Mouse (Mus musculus): ENCODE data around the gene Acads.
A peak's percentile ranks its signal among the peaks of the same experiment; 100 is the strongest.
"Not testable (repeated sequence)": the region's sequence is repeated elsewhere in the genome, so short reads cannot be mapped to it uniquely, and the experiment has no call there.

Gene Acads

DNA sequence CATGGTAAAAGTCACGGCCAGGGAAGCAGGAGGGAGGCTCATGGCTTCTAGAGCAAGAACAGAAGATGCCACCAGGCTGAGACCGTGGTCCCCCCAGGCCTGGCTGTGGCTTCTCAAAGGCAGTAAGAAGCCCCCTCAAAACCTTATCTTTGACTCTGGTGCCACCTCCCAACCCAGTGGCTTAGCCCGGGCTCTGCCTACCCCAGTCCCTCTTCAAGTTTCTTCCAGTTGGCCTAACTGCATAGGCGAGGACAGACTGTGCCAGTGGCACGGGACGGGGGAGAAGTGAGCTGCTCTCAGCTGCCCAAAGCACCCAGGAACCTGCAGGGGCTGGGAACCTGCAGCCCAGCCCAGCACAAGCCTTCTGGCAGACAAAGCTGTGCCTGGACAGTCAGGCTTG, 5.5 kb upstream of the Acads start:
- DNase-seq = no peak

DNA sequence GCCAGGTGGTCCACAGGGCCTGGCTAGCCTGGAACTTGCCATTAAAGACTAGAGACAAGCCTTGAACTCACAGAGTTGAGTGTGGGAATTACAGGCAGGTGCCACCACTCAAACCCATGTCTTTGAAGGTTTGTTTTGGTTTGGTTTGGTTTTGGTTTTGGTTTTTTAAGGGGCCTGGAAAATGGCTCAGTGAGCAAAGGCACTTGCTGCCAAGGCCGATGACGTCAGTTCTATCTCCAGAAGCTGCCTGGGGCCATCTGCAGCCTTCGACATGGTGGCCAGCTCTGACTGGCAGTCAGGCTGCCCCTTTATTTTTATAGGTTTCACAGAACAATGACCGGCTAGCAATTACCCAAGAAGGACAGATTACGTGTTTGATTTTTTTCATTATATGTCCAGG, 1.8 kb upstream of the Acads start:
- peak; percentile 62 to 68 for DNase-seq

DNA sequence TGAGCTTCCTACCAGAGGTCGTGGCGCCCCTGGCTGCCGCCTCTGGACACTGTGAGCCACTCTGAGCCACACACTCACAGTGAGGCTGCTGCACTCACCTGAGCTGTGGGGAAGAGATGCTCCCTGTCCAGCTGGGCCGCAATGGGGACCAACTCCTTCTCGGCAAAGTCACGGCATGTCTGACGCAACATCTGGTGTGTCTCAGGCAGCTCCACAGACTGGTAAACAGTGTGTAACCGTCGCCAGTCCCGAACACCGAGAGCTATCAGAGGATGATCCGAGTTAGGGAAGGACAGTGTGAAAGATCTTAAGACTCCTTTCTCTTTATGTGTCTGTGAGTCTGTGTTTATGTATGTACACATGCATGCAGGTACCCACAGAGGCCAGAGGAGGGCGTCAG, 1.7 kb downstream of the Acads start:
- no peak for DNase-seq

DNA sequence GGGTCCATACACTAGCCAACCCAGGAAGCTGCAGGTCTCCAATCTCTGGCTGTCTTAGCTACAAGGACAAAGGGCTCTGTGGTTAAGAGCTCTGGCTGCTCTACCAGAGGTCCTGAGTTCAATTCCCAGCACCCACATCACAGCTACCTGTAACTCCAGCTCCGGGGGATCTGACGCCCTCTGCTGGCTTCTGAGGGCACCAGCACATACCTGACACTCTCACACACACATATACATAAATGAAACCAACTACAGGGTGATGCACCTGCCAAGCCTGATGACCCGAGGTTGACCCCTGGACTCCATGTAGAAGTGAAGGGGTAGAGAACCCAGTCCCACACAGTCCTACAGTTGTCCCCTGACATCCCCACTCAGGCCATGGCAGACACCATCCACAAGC, 2.7 kb downstream of the Acads start:
- no peak for DNase-seq

DNA sequence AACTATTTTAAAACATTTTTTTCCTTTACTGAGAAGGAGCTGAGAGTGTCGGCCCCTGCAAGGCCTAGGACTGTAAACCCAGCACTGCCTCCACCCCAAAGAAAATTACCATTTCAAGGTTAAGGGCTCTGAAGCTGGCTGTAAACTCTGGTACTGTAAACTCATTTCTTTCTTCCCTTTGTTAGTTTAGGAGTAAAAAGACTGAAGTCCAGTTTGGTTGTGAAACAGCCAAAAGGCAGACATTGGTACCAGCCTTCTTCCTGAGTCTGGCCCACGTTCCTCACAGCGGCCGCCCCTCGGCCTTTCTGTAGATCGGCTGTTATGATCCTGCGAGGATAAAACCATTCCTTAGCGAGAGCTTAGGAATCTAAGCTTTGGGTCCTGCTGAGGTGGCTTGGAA, 4.6 kb downstream of the Acads start:
- DNase-seq = no peak

DNA sequence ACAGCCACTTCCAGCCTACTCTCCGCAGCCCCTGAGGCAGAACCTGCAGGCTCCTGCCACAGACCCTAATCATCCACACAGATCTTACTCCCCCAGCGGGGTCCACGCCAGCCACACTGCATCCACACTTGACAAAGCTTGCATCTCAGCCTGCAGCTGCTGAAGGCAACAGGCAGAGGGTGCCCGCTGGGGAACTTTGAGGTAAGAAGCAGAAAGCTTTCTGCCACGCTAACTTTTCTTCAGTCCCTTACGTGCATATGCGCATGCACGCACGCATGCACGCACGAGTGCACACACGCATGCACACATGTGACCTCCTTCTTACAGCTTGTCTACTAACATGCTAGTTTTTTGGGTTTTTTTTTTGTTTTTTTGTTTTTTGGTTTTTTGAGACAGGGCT, 5.9 kb downstream of the Acads start:
- no peak for DNase-seq

DNA sequence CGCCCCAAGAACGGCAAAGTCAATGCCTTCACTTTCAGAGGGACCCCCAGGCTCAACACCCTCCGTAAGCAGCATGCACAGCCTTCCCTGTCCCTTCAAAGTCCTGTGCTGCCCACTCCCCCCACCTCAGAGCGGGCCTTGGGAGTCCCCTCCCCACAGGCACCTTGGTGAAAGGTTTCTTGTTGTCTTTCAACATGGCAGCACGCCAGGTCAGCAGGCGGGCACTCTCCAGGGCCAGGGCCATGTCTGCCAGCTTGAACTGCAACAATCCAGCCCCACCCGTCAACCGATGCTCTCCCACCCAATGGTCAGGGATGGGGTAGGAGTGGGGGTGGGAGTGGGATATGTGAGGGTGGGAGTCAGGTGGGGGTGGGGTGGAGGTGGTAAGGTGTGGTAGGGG, 8.0 kb downstream of the Acads start:
- no peak for DNase-seq

DNA sequence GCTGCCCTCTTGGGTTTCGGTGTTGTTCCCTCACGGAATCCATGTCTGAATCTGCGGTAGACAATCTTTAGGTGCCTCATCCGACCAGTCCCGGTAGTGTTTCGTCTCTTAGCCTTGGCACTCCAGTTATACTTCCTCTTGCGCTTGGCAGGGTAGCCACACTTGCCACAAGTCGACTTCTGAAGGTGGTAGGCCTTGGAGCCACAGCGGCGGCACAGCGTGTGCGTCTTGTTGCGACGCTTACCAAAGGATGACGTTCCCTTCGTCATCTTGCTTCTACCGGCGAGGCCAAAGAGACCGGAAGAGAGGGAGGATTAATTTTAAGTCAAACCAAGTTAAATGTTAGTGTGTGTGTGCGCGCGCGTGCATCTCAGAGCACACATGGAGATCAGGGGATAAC, 15.9 kb downstream of the Acads start:
- not testable (repeated sequence) for DNase-seq

DNA sequence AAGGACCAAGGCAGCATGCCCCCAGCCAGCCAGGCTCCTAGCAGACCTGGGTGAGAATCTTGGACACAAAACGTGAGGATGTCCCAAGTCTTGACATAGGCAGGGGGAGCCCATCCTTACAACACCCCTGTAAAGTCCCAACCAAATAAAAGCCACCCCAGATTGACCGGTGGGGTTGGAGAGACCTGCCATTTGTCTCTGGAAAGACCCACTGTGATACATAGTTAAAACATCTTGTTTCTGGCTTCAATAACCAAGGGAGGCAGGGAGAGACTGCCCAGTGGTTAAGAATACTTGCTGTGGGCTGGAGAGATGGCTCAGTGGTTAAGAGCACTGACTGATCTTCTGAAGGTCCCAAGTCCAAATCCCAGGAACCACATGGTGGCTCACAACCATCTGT, 16.9 kb downstream of the Acads start:
- no peak for DNase-seq

DNA sequence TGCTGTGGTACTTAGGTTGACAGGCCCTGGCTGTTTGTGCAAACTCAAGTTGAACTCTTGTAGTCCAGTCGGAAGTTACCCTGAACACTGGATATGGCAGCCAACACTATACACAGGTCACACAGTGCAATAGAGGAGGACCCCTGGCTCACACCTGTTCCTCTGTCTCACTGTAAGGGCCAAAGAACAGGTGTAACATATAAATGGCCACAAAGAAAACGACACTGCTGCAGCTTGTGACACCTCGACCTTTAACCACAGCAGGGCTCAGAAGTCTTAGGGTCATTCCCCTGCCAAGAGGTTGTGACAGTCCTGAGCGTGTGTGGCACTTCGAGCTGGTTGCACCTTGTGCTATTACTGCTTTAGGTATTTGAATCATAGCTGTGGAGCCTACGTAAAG, 18.7 kb downstream of the Acads start:
- no peak for DNase-seq

DNA sequence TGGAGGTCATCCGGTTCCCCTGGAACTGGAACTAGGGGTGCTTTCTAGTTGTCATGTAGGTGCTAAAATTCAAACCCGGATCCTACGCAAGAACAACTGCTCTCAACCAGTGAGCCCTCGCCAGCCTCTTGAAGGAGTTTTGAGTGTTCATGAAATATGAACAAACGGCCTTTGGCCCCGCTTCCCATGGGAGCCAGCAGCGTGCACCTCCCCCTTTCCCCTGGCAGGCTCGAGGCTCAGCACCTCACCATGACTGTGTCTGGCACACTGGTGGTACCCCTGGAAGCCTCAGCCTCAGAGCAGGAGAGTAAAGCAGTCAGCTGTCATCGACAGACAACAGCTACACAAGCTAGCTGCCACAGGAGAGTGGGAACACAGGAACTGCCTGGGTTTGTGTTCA, 19.2 kb downstream of the Acads start:
- no peak for DNase-seq

DNA sequence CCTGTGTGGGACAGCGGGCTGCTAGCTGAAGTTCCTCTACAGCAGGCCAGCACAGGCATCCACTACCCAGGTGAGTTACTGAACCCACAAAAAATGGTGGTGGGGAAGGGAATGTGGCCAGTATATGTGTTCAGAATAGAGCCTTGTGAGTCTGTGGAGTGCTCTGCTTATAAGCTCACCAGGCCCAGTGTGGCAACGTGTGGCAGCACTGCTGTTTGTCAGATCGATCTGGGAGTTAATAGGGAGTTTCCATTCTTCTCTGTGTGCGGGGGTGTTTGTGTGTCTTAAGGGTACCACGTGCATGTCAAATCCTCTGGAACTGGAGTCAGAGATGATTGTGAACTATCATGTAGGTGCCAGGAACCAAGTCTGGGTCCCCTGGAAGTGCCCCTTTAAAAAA, 19.6 kb downstream of the Acads start:
- DNase-seq = no peak

DNA sequence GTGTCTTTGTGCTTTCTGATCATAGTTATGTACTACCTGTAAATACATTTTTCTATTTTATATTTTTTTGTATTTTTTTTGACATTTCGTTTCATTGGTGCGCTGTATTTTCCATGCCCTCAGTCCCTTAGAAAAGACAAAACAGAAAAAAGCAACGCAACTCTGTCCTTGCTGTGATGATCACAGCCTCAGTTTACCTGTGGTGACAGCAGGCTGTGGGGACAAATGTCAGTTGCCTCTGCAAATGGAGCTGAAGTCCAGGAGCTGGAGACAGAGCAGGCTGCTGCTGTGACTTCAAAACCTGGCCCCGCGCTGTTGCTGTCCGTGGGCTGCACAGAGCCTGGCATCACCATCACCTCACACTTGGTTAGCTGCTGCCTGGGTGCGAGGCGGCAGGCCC, 21.0 kb downstream of the Acads start, which contains the start of gene Gm10401:
Gene Gm10401, minus strand, starts transcription at position 101 of the 400 bp plus-strand sequence.
- no peak for DNase-seq

DNA sequence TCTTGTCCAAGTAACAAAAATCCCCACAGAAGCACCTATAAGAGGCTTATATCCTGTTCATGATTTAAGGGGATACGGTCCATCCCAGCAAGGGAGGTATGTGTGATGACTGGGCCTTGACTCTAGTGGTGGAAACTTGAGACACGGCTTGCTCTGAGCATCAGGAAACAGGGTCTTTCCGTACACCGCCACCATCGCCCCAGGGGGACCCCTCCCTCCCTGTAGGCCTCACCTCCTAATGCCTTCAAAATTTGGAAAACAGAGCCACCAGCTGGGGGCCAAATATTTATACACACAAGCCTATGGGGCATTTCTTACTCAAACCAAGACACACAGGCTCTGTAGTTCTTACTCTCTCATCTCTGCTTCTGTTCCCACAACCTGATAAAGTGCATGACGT, 27.4 kb downstream of the Acads start:
- no peak for DNase-seq

DNA sequence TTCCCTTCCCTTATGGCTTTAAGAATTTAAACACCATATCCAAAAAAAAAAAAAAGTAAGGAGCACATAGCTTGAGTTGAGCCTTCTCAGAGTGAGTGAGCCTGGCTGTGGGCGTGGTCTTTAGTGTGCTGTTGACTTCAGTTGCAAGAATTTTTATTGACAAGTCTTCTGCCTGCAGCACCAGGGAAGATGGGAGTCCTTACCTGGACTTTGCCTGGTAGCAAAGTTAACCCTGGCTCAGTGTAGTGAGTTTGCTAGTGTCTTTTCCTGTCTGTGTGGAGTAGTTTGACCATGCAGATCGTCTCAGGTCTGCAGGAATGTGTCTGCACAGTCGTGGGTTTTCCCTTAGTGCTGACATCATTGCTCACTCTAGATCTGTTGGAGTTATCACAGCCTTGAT, 28.1 kb downstream of the Acads start:
- DNase-seq = no peak

DNA sequence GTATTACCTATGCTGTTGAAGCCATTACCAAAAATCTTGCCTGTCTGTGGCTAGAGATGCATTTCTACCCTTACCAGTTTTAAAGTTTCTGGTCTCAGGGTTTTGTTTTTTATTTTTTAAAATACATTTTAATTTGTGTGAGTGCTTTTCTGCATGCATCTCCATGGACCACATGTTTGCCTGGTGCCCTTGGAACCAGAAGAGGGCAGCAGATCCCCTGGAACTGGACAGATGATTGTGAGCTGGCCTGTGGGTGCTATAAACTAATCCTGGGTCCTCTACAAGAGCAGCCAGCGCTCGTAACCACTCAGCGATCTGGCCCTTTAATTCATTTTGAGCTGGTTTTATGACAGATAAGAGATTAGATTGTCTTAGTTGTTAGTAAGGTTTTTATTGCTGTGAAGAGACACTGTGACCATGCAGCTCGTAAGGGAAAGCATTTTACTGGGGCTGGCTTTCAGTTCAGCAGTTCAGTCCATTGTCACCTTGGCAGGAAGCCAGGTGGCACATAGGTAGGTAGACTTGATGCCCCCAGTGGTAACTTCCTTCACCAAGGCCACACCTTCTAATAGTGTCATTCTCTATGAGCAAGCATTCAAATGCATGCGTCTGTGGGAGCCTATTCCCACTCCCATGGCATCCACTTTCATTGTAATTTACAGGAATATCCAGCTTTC, 29.4 kb downstream of the Acads start:
- DNase-seq = no peak

DNA sequence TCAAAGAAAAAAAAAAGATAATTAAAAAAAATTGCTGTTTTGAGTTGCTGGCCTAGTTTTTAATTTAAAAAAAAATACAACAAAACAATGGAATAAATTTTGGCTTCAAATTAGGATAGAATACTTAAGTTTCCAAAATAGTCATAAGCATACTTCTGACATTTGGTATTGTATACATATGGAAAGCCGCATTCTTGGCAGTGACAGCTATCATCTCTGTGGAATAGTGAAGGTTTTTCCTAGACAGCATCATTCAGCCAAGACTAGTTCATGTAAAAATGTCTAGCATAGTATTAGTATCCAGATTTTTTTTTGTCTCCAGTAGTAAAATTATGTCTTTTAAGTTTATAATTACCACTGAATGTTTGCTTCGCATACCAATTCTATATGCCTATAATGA, 33.5 kb downstream of the Acads start:
- DNase-seq = no peak

DNA sequence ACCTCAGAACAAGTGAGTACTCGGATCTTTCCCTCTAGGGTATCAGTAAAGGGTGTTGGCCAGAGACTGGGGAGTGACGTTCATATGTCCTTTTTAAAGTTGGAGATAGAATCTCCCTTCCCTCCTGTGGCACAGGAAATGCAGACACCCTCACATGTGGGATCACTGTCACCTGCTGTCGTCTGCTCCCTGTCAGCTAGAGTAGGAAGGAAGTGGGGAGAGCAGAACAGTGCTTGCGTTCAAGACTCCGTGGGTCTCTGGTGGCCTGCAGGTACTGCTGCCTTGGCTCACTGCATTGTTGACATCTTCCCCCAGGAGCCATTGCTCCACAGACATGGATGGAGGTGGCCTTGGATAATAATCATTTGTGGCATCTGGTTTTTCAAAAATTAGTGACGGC, 35.7 kb downstream of the Acads start:
- DNase-seq = no peak

DNA sequence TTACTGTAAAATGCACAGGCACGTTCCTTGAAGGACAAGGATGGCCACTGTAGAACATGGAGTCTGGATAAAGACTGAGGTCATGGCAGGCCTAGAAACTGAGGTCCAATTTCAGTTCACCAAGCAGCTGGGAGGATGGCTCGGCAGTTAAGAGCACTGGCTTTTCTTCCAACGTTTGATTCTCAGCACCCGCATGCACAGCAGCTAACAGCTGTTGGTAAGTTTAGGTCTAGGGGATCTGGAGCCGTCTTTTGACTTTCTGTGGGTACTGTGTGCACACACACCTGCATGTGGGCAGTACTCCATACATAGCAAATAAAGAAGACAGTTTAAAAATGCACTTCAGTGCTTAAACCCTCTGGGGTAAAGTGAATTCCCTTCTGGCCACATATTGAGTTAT, 37.5 kb downstream of the Acads start:
- DNase-seq = no peak

DNA sequence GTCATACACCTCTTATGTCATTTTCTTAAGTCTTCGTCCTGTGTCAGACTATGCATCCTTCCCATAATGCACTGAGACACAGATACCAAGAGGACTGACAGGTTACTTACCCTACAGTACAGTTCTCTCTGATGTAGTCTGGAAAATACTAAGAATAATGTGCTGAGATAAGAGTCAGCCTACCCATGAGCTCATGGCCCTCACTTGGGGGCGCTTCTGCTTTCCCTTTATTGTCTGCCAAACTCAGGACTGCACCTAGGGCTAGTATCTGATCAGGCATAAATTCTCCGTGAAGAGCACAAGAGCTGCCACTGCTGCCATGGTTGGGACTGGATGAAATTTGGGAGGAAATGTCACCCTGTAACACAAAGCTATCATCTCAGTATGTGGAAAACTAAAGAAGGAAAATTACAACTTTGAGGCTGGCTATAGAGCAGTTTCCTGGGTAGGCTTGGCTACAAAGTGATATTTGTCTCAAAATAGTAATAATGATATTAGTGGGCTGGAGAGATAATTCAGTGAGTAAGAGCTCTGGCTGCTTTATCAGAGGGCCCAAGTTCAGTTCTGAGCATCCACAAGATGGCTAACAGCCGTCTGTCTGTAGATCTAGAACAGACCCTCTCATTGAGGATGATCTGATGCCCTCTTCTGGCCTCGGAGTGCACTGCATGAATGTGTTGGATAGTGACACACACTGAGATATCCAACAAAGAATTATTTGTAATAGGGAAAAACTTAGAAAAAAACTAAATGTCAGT, 42.8 kb downstream of the Acads start:
- DNase-seq = peak; percentile 70 to 74

DNA sequence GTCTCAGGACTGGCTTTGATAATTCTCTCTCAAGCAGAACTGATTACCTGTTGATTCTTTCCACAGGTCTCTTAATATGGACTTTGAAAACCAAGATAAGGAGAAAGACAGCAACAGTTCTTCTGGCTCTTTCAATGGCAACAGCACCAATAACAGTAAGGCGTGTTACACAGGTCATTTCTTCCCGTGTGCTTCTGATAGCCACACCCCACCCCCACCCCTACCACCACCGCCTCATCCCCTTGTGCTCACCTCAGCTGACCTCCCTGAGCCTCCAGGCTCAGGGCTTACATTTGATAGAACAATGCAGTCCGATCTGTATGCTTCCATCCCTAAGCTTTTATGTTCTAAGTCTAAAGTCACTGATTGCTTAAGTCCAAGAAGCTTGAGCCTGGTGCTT, 44.4 kb downstream of the Acads start:
- DNase-seq = no peak

DNA sequence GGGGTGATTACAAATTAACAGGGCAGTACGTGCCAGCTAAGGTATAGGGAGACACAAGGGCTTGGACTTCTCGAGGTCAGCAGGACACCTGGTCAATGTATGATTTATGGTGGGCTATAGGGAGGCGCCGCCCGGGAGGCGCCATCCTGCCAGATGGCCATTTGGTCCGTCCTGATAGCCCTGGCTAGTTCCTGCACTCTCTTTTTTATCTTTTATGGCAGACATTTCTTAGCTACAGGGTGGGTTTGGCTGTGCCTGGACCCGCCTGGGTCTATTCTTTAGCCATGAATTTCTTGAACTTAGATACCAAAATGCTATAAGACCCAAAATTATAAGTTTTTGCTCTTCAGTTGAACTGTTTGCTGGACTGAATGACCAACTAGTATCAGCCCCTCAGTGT, 45.8 kb downstream of the Acads start:
- DNase-seq = not testable (repeated sequence)

DNA sequence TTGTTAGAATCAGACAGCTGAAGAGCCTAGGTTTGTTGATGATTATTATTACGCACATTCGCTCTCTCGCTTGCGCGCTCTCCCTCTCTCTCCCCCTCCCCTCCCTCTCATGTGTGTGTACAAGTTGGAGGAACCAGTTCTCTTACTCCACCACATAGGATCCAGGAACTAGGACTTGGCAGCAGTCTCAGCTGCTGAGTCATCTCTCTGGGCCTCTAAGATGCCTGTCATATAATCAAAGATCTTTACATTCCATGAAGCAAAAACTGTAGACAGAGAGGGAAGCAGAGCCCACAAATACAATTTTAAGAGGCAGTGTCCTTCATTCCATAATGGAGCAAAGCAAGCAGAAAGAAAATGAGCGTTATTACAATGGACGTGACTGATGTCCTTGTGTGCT, 47.0 kb downstream of the Acads start:
- DNase-seq = peak; percentile 28 to 44

DNA sequence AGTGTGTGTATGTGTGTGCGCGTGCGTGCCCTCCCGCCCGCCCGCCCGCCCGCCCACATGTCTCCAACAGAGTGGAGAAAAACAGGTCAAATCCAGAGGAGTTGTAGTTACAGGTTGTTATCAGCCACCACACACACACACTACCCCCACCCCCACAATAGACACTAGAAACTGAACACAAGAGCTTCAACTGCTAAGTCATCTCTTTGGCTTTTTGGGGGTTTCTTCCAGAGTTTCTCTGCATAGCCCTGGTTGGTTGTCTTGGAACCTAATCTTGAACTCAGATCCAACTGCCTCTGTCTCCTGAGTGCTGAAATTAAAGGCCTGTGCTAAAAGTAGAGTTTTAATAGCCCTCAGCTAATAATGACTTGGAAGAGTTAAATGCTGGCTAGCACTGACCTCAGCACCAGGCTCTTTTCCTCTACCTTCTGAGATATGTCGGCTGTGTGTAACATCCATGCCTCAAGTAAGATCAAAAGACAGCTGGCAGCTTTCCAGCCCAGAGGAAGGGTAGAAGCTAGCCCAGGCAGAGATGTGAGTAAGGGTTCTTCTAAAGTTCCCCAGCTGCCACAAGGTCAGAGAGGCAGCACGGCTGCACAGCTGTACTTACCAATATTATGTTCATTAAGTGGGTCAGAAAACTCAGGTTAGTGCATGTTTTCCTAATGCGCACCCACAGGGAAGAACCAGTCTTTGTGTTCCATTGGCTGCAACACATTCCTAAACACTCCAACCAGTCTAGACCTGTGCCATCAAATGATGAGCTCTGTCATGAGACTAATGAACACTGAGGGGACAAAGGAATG, 47.8 kb downstream of the Acads start:
- DNase-seq = no peak
